Mouse (Mus musculus) brain, embryonic 14.5 days (tissue): ENCODE data around the gene Ang. TPM values are rescaled to one million over a fixed set of nuclear protein-coding genes. Genes with fewer than 3 reads are reported as not detected.

Source experiments
- DNase-seq: peaks from one replicate; pipeline ENCODE4 v3.0.0-alpha.2; 2011; ENCODE audit warnings: low read depth
- CTCF ChIP-seq: fragments of 200-500 bp; IDR thresholded peaks from 2 replicates; pipeline ENCODE4 v1.5.1; 2012; ENCODE audit warnings: inconsistent platforms, mild to moderate bottlenecking, moderate library complexity, borderline replicate concordance; ENCODE audit not compliant: insufficient read depth, insufficient read length; ENCODE audit errors: extremely low read depth
- POLR2A ChIP-seq: fragments of 200-500 bp; IDR thresholded peaks from 2 replicates; pipeline ENCODE4 v1.6.1; 2012; ENCODE audit warnings: mild to moderate bottlenecking, inconsistent platforms, borderline replicate concordance; ENCODE audit not compliant: poor library complexity, insufficient read depth, insufficient read length, severe bottlenecking; ENCODE audit errors: extremely low read depth
- polyA plus RNA-seq: library from polyadenylated mRNA; depleted of rRNA; stranded (reverse); fragments of >200 nt; gene quantifications from 2 replicates; pipeline ENCODE4 v1.2.3, GENCODE M21; 2012; rRNA removed

Gene Ang
- 4.3 and 4.5 TPM in 2 replicates for polyA plus RNA-seq

DNA sequence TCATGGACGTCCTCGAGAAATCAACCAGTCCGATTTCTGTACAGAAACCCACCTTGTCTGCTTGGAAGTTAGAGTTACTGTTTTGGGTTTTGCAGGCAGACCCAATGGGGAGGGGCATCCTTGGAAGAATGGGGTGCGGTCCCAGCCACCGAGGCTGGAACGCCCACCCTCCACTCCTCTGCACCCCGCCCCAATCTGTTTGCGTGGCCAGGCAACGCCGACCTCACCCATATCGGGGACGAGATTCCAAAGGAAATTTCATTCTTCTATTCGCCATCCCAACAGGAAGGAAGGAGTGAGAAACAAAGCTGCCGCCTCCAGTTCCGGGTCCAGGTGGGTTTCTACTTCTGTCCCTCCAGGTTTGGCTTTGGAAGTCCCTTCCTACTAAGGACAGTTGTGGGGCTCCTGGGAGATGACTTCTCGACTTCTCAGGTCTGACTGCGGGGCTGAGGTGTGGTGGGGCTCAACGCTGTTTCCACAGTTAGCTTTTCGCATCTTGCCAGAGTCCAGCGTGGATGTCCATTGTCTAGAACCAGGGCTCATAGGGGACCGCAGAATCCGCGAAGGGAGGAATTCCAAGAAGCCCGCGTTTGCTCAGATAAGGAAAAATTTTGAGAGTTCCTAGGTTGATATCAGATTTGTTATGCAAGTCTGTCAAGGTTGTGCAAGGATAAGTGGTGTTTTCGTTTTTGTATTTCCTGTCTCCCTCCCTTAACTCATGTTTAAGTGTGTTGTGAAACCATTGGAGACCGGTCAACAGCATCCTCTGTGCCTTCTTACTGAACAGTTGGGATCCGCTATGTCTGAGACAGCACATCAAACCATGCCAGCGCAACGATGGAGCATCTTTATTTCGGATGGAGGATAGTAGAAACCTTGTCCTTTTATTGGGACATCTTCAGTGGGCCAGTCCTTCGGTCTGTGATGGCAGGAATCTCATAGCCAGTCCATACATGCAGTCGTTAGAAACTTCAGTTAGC lies at the start of gene Ang, which contains the start of gene Rnase4:
Gene Ang, plus strand, starts transcription at position 230 of the 980 bp plus-strand sequence.
Gene Rnase4, plus strand, starts transcription at position 157 of the 980 bp plus-strand sequence.
- TF ChIP-seq CTCF (no peak), POLR2A (no peak)

DNA sequence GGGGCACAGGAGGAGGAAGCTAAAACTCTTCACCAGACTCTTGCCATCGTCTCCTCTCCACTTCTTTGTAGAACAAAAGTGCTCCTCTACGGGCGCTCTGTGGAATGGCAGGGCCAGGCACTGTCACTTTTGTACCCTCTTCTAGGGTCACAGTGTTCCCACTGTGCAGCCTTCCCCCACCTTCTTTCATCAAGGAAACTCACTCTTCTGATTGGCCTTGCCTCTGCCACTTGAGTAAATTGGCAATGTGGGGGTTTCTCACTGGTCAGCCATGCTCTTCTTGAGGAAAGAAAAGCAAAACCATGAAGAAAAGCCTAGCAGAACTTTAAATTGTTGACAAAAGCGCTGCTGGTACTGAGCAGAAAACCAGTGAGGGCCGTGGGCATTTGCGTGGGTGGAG lies 49.2 kb upstream of the Ang start, which contains the start of gene Rnase9:
Gene Rnase9, minus strand, starts transcription at position 101 of the 400 bp plus-strand sequence.
- TF ChIP-seq CTCF (no peak), POLR2A (no peak)
- no peak for DNase-seq

More for the DNA sequence above, at the start of gene Ang, which contains the start of gene Rnase4:
- peak; percentile 49 for DNase-seq

DNA sequence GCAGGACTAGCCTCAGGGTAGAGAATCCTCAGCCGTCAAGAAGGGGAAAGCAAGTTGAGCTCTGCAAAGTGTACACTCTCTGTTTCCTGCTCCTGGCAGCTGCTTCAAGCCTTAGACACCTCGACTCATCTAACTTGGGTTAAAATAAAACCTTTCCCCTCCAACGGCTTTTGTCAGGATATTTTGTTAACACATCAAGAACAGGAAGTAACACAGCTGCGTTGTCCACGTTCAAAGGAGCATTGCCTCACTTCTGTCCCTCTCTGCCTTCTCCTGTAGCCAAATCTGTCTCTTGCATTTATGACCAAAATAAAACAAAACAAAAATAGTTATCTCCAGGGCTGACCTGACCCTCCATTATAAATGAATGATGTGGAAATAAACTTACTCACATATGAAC lies 43.1 kb upstream of the Ang start:
- TF ChIP-seq CTCF (no peak), POLR2A (no peak)
- DNase-seq: no peak

DNA sequence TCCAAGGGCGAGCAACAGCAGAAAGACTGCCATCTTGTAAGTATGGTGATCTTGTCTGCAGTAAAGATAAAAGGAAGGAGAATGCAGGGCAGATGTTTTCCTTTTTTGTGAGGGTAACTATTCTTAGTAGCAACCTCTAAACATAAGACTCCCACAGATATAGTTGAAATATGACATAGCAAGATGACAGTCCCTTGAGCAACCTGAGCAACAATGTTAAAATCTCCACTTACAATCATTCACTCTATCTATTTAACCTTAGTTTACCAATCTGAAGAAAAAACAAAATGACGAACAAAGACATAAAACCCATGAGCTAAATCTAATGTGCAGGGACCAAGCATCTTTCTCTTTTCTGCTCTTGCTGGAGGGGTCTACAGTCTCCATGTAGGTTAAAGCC lies 40.9 kb upstream of the Ang start, which contains the start of gene Rnase11:
Gene Rnase11, minus strand, starts transcription at position 101 of the 400 bp plus-strand sequence.
- no peak for TF ChIP-seq CTCF
- TF ChIP-seq POLR2A: no peak
- no peak for DNase-seq

DNA sequence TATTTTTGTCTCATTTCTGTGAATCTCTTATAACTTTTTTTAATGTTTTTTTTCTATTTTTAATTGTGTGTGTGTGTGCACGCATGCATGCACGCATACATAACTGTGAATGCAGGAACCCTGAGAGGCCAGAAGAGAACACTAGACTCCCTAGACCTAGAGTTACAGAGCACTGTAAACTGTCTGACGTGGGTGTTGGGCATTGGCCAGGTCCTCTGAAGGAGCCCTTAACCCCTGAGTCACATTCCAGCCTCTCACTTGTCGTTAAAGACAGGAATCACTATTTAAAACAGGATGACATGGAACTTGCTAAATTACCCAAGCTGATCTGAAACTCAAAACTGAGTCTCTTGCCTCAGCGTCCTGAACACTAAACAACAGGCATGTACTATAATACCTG lies 39.0 kb upstream of the Ang start:
- peak; percentile 9 for DNase-seq
- TF ChIP-seq CTCF (no peak), POLR2A (no peak)

DNA sequence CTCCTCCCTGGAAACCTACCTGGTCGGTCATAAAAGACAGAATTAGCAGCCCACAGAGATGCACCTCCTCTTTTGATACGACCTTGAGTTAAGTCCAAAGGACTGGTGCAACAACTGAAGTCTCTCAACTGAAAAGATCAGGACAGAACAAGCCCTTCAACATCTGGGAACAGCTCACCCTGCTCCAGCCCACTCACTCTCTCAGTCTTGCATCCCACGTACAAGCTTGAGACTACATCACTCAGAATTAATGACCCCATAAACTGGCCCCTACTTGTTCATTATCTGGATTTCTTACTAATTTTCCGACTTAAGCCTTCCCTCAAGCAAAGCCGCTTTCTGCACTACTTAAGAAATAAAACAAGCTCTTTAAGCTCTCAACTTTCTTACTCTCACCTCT lies 37.8 kb upstream of the Ang start:
- DNase-seq: no peak
- TF ChIP-seq CTCF (no peak), POLR2A (no peak)

DNA sequence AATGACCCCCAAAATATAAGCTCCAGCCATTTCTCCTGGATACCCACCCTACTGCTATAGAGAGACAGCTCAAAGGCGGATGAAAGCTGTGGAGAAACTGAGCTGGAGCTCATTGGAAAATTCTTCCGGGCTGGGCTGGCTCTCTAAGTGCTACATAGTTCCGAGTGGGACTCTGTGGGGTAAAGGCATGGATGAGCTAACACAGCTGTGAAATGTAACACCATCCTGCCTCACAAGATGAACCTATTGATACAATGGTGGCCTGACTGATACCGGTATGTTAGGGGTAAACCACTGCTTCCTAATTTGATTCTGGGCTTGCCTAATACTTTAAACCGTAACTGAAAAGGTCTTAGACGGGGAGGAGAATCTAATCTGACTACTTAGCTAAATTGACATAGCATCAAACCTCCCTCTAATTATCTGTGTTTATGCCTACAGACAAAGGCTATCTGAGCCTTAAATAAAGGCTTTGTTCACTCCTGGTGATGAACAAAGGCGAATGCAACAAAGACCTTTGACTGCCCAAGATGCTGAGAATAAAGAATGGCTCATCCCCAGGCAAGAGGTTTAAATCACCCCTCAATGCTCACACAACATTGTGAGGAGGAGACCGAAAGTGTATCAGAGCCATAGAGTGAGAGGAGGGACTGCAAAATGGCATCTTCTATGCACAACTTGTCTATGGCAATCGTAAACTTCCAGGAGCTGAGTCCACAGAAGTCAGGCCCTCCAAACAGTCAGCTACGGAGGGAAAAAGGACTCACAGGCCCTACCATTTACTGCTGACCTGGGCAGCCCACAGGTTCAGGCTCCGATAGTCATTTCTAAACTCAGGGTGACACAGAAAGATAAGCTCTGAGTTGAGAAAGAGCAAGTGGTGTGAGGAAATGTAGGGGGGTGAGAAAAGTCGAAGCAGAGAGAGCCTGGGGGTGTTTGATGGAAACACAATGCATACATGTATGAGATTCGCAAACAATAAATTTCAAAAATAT lies 36.4 kb upstream of the Ang start:
- DNase-seq: peak; percentile 14
- TF ChIP-seq CTCF (no peak), POLR2A (no peak)

DNA sequence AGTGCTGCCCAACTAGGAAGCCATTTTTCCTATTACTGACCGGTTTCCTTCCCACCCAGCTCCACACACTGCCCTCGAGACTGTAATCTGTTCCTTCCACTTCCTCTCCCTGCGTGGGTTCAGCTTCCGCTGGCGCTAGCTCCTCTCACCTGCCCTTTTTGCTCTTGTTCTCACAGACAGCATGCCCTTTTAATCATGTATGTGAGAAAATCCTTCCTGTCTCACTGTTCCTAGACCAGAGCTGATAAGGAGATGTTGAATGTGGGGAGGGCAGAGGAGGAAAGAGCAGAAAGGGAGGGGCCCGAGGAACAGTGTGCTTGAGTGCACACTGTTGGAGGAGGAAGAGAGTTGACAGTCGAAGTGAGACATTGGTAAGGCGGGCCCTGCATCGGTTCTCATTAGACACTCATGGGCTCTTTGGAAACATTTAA lies 33.5 kb upstream of the Ang start, which contains the start of gene Rnase12:
Gene Rnase12, minus strand, starts transcription at position 261 of the 431 bp plus-strand sequence.
- no peak for DNase-seq
- TF ChIP-seq CTCF (no peak), POLR2A (no peak)

DNA sequence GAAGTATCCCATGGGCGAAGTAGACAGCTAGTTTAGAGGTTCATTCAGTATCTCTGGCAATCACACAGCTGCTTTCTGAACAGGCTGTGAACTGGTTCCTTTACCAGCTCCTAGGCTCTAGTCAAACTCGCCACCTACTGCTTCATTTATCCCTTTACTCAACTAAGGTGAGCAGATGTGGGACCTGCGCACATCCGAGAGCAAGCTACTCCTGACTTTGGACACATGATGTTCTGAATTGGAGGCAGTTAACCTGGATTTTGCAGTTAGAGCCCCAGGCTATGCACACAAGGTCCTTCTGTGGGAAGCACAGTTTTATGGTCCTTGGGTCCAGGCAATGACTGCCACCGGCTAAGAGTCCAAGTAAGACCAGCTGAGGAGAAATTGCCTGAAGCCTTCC lies 30.2 kb upstream of the Ang start:
- TF ChIP-seq CTCF (no peak), POLR2A (no peak)
- no peak for DNase-seq

DNA sequence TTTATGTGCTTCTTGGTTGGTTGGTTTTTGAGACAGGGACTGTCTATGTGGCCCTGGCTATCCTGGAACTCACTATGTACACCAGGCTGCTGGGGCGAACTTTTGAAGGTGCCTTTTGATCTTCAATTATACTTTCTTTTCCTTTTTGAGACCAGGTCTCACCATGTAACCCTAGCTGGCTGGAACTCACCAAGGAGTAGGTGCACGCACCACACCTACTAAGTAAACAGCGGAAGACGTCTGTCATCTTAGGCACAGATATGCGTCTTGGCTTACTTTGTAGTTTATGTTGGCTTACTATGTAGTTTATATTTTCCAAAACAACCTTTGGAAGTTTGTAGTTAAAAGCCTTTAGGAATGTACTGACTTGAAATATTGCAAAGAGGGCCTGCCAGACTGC lies 22.0 kb upstream of the Ang start:
- no peak for TF ChIP-seq POLR2A
- no peak for TF ChIP-seq CTCF
- no peak for DNase-seq

DNA sequence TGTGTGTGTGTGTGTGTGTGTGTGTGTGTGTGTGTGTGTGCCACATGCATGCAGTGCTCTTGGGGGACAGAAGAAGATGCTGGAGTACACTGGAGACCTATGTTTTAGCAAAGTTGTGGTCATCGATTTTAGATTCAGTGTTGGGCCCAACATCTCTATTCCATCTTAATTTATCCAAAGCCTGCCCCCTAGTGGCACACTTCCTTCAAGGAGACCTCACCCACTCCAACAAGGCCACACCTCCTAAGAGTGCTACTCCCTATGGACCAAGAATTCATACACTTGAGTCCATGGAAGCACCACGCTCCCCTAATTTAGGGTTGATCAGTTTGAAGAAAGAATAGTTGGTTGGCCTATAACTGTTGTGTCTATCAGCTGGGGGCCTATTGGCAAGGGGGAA lies 21.3 kb upstream of the Ang start:
- TF ChIP-seq CTCF (peak; percentile 16; the same call in 1 of the 2 replicates), POLR2A (no peak)
- peak; percentile 25 for DNase-seq

DNA sequence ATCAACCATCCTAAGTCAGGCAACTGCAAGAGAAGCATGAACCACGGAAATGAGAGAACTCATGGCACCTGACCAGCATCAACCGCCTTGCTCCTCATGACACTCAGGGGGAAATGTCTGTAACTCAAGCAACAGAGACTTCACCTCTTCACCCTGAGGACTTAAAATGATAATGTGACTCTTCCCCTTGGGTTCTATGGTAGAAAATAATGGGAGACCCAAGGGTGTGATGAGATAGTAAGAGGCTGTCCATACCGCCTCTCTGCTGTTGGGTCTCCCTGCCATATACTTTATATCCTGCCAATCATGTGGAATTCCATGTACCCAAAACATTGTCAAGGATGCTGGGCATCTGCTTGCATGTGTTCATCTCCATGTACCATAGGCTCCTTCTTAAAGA lies 16.6 kb upstream of the Ang start, which contains the start of gene Olfr750:
Gene Olfr750, minus strand, starts transcription at position 101 of the 400 bp plus-strand sequence.
- TF ChIP-seq CTCF (no peak), POLR2A (no peak)
- DNase-seq: no peak
